Mouse (Mus musculus): ENCODE data around the gene Tspo.

GRCm38 (mm10) chr15:83553831-83554230 lies 9.6 kb upstream of the Tspo start:
- TF ChIP-seq ZNF384 (IDR thresholded peaks at IDR 0.05; ENCODE audit: low read depth, low read length) = no peak
- peak in 2 of 3 experiments; percentile 46 to 48; a peak in 4 of 6 replicates for TF ChIP-seq CTCF (IDR thresholded peaks at IDR 0.05 in 2 of 3, conservative IDR thresholded peaks at IDR 0.05 in 1 of 3; ENCODE audit: control insufficient read depth in 1 of 3, insufficient read depth in 1 of 3, low read depth in 2 of 3, low read length in 3 of 3, poor library complexity in 1 of 3, severe bottlenecking in 1 of 3)
- TF ChIP-seq MEF2A (IDR thresholded peaks at IDR 0.05; ENCODE audit: extremely low read depth, insufficient replicate concordance, low read depth, low read length, poor library complexity, severe bottlenecking) = no peak
- TF ChIP-seq SMC3 (IDR thresholded peaks at IDR 0.05; ENCODE audit: low read depth, low read length) = no peak
- no peak for TF ChIP-seq TBP (IDR thresholded peaks at IDR 0.05; ENCODE audit: low read depth, low read length)
- no peak for TF ChIP-seq GATA1 (IDR thresholded peaks at IDR 0.05; ENCODE audit: low read depth, low read length)
- TF ChIP-seq EP300 (IDR thresholded peaks at IDR 0.05; ENCODE audit: low read depth in 1 of 2, low read length in 2 of 2) = no peak
- no peak for TF ChIP-seq TAL1 (IDR thresholded peaks at IDR 0.05; ENCODE audit: low read length)
- TF ChIP-seq ZKSCAN1 (IDR thresholded peaks at IDR 0.05; ENCODE audit: low read depth, low read length) = no peak
- no peak for TF ChIP-seq BHLHE40 (IDR thresholded peaks at IDR 0.05; ENCODE audit: borderline replicate concordance, low read depth, low read length)
- no peak for TF ChIP-seq POLR2A (IDR thresholded peaks at IDR 0.05; ENCODE audit: control insufficient read depth in 1 of 2, insufficient read depth in 1 of 2, low read depth in 1 of 2, low read length in 2 of 2, poor library complexity in 1 of 2)

Measured in MEL (cell line).